Mouse (Mus musculus) heart, postnatal 0 days (tissue): ENCODE results near the gene Cmas. TPM values are rescaled to one million over a fixed set of nuclear protein-coding genes. Genes with fewer than 3 reads are reported as not detected.

ENCODE experiments used
- ATAC-seq: fragments of 200-750 bp; cut with Nextera tagmentation; 2 replicates; pipeline ENCODE4 v1.8.0; 2017; ENCODE audit warnings: low read depth, moderate number of reproducible peaks, moderate library complexity; ENCODE audit not compliant: insufficient read depth
- DNase-seq: peaks from one replicate; pipeline ENCODE4 v3.0.0-alpha.2; 2016; ENCODE audit warnings: low spot score
- H3K27ac ChIP-seq: fragments of 300-500 bp; sonication (generic); 2 replicates; pipeline ENCODE4 v1.5.1; 2014; ENCODE audit warnings: low read depth, mild to moderate bottlenecking
- H3K27me3 ChIP-seq: fragments of 300-500 bp; sonication (generic); 2 replicates; pipeline ENCODE4 v1.6.1; 2014; ENCODE audit warnings: low read length, mixed read lengths; ENCODE audit not compliant: control insufficient read depth, insufficient read depth
- H3K36me3 ChIP-seq: fragments of 300-500 bp; sonication (generic); replicated peaks from 2 replicates; pipeline ENCODE4 v1.6.1; 2014; ENCODE audit warnings: low read length, mixed read lengths; ENCODE audit not compliant: control insufficient read depth, insufficient read depth
- H3K4me1 ChIP-seq: fragments of 300-500 bp; sonication (generic); 2 replicates; pipeline ENCODE4 v1.6.1; 2014; ENCODE audit warnings: antibody characterized with exemption; ENCODE audit not compliant: control insufficient read depth, insufficient read depth
- H3K4me2 ChIP-seq: fragments of 300-500 bp; sonication (generic); 2 replicates; pipeline ENCODE4 v1.6.1; 2014; ENCODE audit warnings: low read depth, mild to moderate bottlenecking, low read length, moderate library complexity
- H3K4me3 ChIP-seq: fragments of 300-500 bp; sonication (generic); 2 replicates; pipeline ENCODE4 v1.5.1; 2014; ENCODE audit warnings: low read depth, low read length
- H3K9ac ChIP-seq: fragments of 300-500 bp; sonication (generic); replicated peaks from 2 replicates; pipeline ENCODE4 v1.6.1; 2014; ENCODE audit warnings: low read depth, low read length, mixed read lengths
- H3K9me3 ChIP-seq: fragments of 300-500 bp; sonication (generic); replicated peaks from 2 replicates; pipeline ENCODE4 v1.6.1; 2016; ENCODE audit warnings: low read length; ENCODE audit not compliant: control insufficient read depth
- CTCF ChIP-seq: IDR thresholded peaks from 2 replicates; pipeline ENCODE4 v1.5.1; 2016; ENCODE audit warnings: antibody characterized with exemption, control low read depth, low read depth
- EP300 ChIP-seq: IDR thresholded peaks from 2 replicates; pipeline ENCODE4 v1.6.1; 2016; ENCODE audit warnings: antibody characterized with exemption, low read depth
- WGBS: fragments of 180-500 bp; shearing (Covaris S2); extraction: QIAGEN DNeasy Blood & Tissue Kit; methylation state at CpG from one replicate; pipeline ENCODE4 v1.1.7; 2014; 5-methylcytosine and 5-hydroxymethylcytosine counted together
- polyA plus RNA-seq: library from polyadenylated mRNA; unstranded; fragments of >200 nt; fragmentation: Nextera tagmentation; extraction: Ambion mirVana; gene quantifications from 2 replicates; pipeline ENCODE4 v1.2.1, GENCODE M21; 2015
- total RNA-seq: library from RNA; depleted of rRNA; stranded (reverse); fragments of >200 nt; gene quantifications from 2 replicates; pipeline ENCODE4 v1.2.3, GENCODE M21; 2014; ENCODE audit warnings: low replicate concordance

The Cmas gene
- total and polyA plus RNA-seq, 2 experiments from 2014 or later, result 30.0 to 47.5 TPM

GRCm38 (mm10) chr6:142751365-142751764, 5.1 kb upstream of the Cmas start:
- Histone ChIP-seq H3K27me3 (no peaks in the 10 kb centered on the region), H3K9me3 (no peaks in the 10 kb centered on the region), H3K4me1 (peaks cover 6% of the 10 kb centered on the region; the same call in 1 of the 2 replicates), H3K4me3 (no peak overlapping the region), H3K4me2 (no peak overlapping the region), H3K9ac (no peak overlapping the region), H3K36me3 (no peaks in the 10 kb centered on the region), H3K27ac (no peak overlapping the region)
- TF ChIP-seq CTCF (no peak), EP300 (no peak)
- ATAC-seq (no peak; the same call in 1 of the 2 replicates), DNase-seq (no peak)
- 57% methylated on average over 9 of the region's 9 CpGs for WGBS

GRCm38 (mm10) chr6:142752331-142753246, 3.9 kb upstream of the Cmas start:
- ATAC-seq, result no peak
- Histone ChIP-seq H3K9ac (no peak overlapping the region), H3K36me3 (no peaks in the 10 kb centered on the region), H3K27me3 (no peaks in the 10 kb centered on the region), H3K27ac (no peak overlapping the region), H3K4me3 (no peak overlapping the region), H3K4me2 (no peak overlapping the region), H3K4me1 (peaks cover 6% of the 10 kb centered on the region; the same call in 1 of the 2 replicates), H3K9me3 (no peaks in the 10 kb centered on the region)
- 48% methylated on average over 14 of the region's 14 CpGs for WGBS
- no peak for TF ChIP-seq CTCF
- DNase-seq, result no peak

- WGBS, result 35% methylated on average over 10 of the region's 10 CpGs
- Histone ChIP-seq H3K27ac (peak overlapping the region; percentile 89), H3K9me3 (no peaks in the 10 kb centered on the region), H3K27me3 (no peaks in the 10 kb centered on the region), H3K4me3 (peak overlapping the region; percentile 89), H3K36me3 (peaks cover 24% of the 10 kb centered on the region), H3K9ac (peak overlapping the region; percentile 85), H3K4me2 (peak overlapping the region; percentile 91), H3K4me1 (peaks cover 3% of the 10 kb centered on the region; the same call in 1 of the 2 replicates)
- no peak for ATAC-seq
- TF ChIP-seq EP300 (peak; percentile 67; the same call in 1 of the 2 replicates), CTCF (no peak)
- DNase-seq, result peak; percentile 72
These were observed 964 bp downstream of the Cmas start for GRCm38 (mm10) chr6:142757334-142757965.

- Histone ChIP-seq H3K36me3 (peaks cover 24% of the 10 kb centered on the region), H3K4me2 (peak overlapping the region; percentile 91), H3K27me3 (no peaks in the 10 kb centered on the region), H3K9ac (peak overlapping the region; percentile 85; the same call in 1 of the 2 replicates), H3K4me1 (peaks cover 3% of the 10 kb centered on the region; the same call in 1 of the 2 replicates), H3K9me3 (no peaks in the 10 kb centered on the region), H3K4me3 (peak overlapping the region; percentile 89), H3K27ac (peak overlapping the region; percentile 72)
- WGBS, result 78% methylated on average over 6 of the region's 6 CpGs
- ATAC-seq (no peak), DNase-seq (no peak)
- TF ChIP-seq CTCF, result no peak
- no peak for TF ChIP-seq EP300
These were observed 1.5 kb downstream of the Cmas start for GRCm38 (mm10) chr6:142757976-142758375.

- H3K9me3 ChIP-seq, result no peaks in the 10 kb centered on the region
- peak overlapping the region; percentile 91; the same call in 1 of the 2 replicates for H3K4me2 ChIP-seq
- no peak overlapping the region for H3K27ac ChIP-seq
- ATAC-seq, result no peak
- TF ChIP-seq CTCF, result no peak
- H3K4me1 ChIP-seq, result peaks cover 3% of the 10 kb centered on the region; the same call in 1 of the 2 replicates
- 92% methylated on average over 6 of the region's 6 CpGs for WGBS
- no peak overlapping the region for H3K9ac ChIP-seq
- no peaks in the 10 kb centered on the region for H3K27me3 ChIP-seq
- no peak for DNase-seq
- no peak overlapping the region for H3K4me3 ChIP-seq
- peaks cover 24% of the 10 kb centered on the region for H3K36me3 ChIP-seq
These were observed 2.1 kb downstream of the Cmas start for GRCm38 (mm10) chr6:142758562-142758961.
